Mouse (Mus musculus) intestine, embryonic 16.5 days (tissue): ENCODE measurements around the gene Olfr911-ps1. TPM values are rescaled to one million over a fixed set of nuclear protein-coding genes. Genes with fewer than 3 reads are reported as not detected.

Experiments
- ATAC-seq: fragments of 200-750 bp; cut with Nextera tagmentation; 2 replicates; pipeline ENCODE4 v1.8.0; 2017; ENCODE audit warnings: moderate TSS enrichment, moderate library complexity
- H3K27ac ChIP-seq: fragments of 300-500 bp; sonication (generic); 2 replicates; pipeline ENCODE4 v1.5.1; 2014; ENCODE audit warnings: mild to moderate bottlenecking, low read length
- H3K27me3 ChIP-seq: fragments of 300-500 bp; sonication (generic); replicated peaks from 2 replicates; pipeline ENCODE4 v1.6.1; 2014; ENCODE audit warnings: low read length, control low read depth, mixed read lengths; ENCODE audit not compliant: control insufficient read depth, insufficient read depth
- H3K36me3 ChIP-seq: fragments of 300-500 bp; sonication (generic); 2 replicates; pipeline ENCODE4 v1.6.1; 2014; ENCODE audit warnings: low read length, control low read depth; ENCODE audit not compliant: control insufficient read depth, insufficient read depth
- H3K4me1 ChIP-seq: fragments of 300-500 bp; sonication (generic); 2 replicates; pipeline ENCODE4 v1.6.1; 2014; ENCODE audit warnings: low read length, control low read depth, mixed read lengths; ENCODE audit not compliant: control insufficient read depth, insufficient read depth
- H3K4me2 ChIP-seq: fragments of 300-500 bp; sonication (generic); 2 replicates; pipeline ENCODE4 v1.6.1; 2014; ENCODE audit warnings: low read depth, low read length, control low read depth
- H3K4me3 ChIP-seq: fragments of 300-500 bp; sonication (generic); 2 replicates; pipeline ENCODE4 v1.5.1; 2014; ENCODE audit warnings: mild to moderate bottlenecking, low read length
- H3K9ac ChIP-seq: fragments of 300-500 bp; sonication (generic); 2 replicates; pipeline ENCODE4 v1.6.1; 2014; ENCODE audit warnings: low read depth, low read length
- H3K9me3 ChIP-seq: fragments of 300-500 bp; sonication (generic); 2 replicates; pipeline ENCODE4 v1.6.1; 2016; ENCODE audit warnings: low read length, control low read depth; ENCODE audit not compliant: control insufficient read depth
- WGBS: fragments of 180-500 bp; shearing (Covaris S2); extraction: QIAGEN DNeasy Blood & Tissue Kit; methylation state at CpG from one replicate; pipeline ENCODE4 v1.1.7; 2014; 5-methylcytosine and 5-hydroxymethylcytosine counted together
- polyA plus RNA-seq: library from polyadenylated mRNA; unstranded; fragments of >200 nt; fragmentation: Nextera tagmentation; extraction: Ambion mirVana; gene quantifications from 2 replicates; pipeline ENCODE4 v1.2.1, GENCODE M21; 2015

Gene Olfr911-ps1
- polyA plus RNA-seq = not detected in 2 replicates

DNA sequence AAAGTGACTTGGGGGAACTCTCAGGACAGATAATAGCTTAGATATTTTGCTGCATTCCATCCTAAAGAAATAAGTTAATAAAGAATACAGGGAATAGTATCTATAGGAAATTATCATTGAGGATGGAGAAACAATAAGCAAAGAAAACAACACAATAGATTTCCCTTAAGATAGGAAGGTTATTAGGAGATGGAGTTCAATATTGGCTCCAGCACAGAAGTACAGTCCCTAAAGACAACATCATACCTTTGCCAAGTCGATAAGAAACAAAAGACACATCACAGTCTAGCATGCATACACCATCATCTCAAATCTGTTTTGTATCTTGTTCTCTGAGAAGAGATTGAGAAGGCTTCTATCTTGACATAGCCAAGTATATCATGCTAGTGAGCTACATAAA is at the start of gene Olfr911-ps1:
Olfr911-ps1 (plus strand) TSS at position 301 of the 400 bp plus-strand sequence.
- no peak within 1 kb of the TSS for H3K9ac ChIP-seq
- WGBS = 72% methylated on average over 1 of the region's 1 CpGs
- H3K27ac ChIP-seq = no peak within 1 kb of the TSS
- no peak within 1 kb of the TSS for H3K4me2 ChIP-seq
- no peaks in the 10 kb centered on the region for H3K9me3 ChIP-seq
- H3K36me3 ChIP-seq = no peaks in the 10 kb centered on the region
- H3K4me3 ChIP-seq = no peak within 1 kb of the TSS
- no peaks in the 10 kb centered on the region for H3K27me3 ChIP-seq
- no peaks in the 10 kb centered on the region for H3K4me1 ChIP-seq
- no peak for ATAC-seq

DNA sequence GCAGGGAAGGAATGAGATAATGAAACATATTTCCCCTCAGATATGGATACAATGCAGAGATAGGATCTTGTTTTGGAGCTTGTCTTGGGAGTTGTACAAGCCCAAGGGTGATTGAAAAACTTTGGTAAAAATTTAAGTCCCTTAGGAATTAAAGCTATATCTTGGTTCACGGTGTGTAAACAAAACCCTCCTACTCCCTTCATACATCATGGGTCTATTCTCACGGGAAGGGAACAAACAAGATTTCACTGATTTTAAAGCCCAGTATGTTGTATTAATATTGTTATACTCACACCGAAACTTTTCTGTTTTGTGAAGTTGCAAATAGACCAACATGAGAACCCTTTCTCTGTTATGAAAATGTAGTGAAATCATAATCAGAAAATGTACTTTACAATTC is 34.6 kb upstream of the Olfr911-ps1 start, which contains the start of gene Olfr906:
Olfr906 (plus strand) TSS at position 301 of the 400 bp plus-strand sequence.
- Histone ChIP-seq H3K4me1 (no peaks in the 10 kb centered on the region), H3K27me3 (no peaks in the 10 kb centered on the region), H3K9me3 (no peaks in the 10 kb centered on the region), H3K4me3 (no peak within 1 kb of the TSS), H3K36me3 (no peaks in the 10 kb centered on the region), H3K4me2 (no peak within 1 kb of the TSS), H3K27ac (no peak within 1 kb of the TSS), H3K9ac (no peak within 1 kb of the TSS)
- ATAC-seq = no peak
- 78% methylated on average over 3 of the region's 3 CpGs for WGBS

DNA sequence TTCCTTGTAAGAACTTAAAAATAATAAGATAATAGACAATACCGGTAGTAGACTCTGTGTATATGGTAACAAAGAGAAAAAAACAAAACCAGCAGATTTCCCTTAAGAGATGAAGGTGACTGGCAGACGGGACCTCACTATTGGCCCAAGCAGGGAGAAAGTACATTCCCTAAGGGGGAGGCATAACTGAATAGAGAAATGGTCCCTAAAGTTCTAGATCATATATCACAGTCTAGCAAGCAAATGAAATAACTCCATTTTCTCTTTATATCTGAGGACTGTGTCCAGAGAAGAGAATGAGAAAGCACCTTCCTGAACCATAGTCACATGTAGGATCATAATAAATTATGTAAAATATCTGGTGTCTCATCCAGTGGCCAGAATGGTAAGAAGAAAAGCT is 25.9 kb upstream of the Olfr911-ps1 start, which contains the start of gene Olfr907:
Olfr907 (plus strand) TSS at position 301 of the 400 bp plus-strand sequence.
- Histone ChIP-seq H3K9me3 (no peaks in the 10 kb centered on the region), H3K4me2 (no peak within 1 kb of the TSS), H3K27me3 (no peaks in the 10 kb centered on the region), H3K36me3 (no peaks in the 10 kb centered on the region), H3K9ac (no peak within 1 kb of the TSS), H3K4me3 (no peak within 1 kb of the TSS), H3K4me1 (no peaks in the 10 kb centered on the region), H3K27ac (no peak within 1 kb of the TSS)
- ATAC-seq = no peak
- 80% methylated on average over 2 of the region's 2 CpGs for WGBS

DNA sequence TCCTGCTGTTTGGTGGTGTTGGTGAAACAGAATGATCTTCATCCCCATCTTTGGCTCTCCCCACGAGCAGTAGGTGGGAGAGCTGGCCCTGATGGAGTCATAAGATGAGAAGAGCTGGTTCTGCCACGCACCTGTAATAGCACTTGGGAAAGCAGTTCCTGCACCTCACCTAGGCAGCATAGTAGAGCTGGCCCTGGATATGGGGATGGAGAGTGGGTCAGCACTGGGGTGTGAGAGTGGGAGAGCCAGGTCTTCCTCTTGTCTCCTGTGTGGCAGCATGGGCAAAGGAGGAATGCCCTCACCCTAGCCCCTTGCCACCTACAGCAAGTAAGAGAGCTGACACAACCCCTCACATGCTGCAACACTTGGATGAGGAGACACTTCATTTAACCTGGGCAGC is 9.0 kb upstream of the Olfr911-ps1 start:
- no peaks in the 10 kb centered on the region for H3K4me1 ChIP-seq
- H3K4me2 ChIP-seq = no peak overlapping the region
- 83% methylated on average over 2 of the region's 2 CpGs for WGBS
- H3K4me3 ChIP-seq = no peak overlapping the region
- no peak for ATAC-seq
- no peaks in the 10 kb centered on the region for H3K36me3 ChIP-seq
- H3K27me3 ChIP-seq = no peaks in the 10 kb centered on the region
- no peak overlapping the region for H3K27ac ChIP-seq
- no peak overlapping the region for H3K9ac ChIP-seq
- H3K9me3 ChIP-seq = no peaks in the 10 kb centered on the region

DNA sequence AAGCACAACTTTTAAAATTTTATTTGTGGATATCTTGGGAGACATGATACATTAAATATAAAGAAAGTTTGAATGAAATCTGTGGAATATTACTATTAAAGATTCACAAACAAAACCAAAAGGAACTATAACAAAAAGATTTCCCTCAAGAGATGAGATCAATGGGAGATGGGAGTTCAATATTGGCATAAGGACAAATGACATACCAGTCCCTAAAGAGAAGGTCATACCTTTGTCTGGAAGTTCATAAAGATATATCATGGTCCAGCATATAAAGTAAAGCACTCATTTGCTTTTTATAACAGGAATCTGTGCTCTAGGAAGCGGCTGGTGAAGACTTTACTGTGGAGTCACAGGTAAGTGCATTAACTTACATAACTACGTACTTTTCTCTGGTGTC is 16.2 kb downstream of the Olfr911-ps1 start, which contains the start of gene Olfr910:
Olfr910 (plus strand) TSS at position 301 of the 400 bp plus-strand sequence.
- Histone ChIP-seq H3K9me3 (no peaks in the 10 kb centered on the region), H3K4me1 (no peaks in the 10 kb centered on the region), H3K27ac (no peak within 1 kb of the TSS), H3K9ac (no peak within 1 kb of the TSS), H3K36me3 (no peaks in the 10 kb centered on the region), H3K4me3 (no peak within 1 kb of the TSS), H3K4me2 (no peak within 1 kb of the TSS), H3K27me3 (no peaks in the 10 kb centered on the region)
- 93% methylated on average over 2 of the region's 2 CpGs for WGBS
- no peak for ATAC-seq

Other genes starting within 250 kb of the Olfr911-ps1 start
- gene Olfr896-ps1, start 230.5 kb upstream of the Olfr911-ps1 start, polyA plus RNA-seq = not detected in 2 replicates
- gene Olfr25, start 192.5 kb upstream of the Olfr911-ps1 start, polyA plus RNA-seq = not detected in 2 replicates
- gene Olfr898, start 173.2 kb upstream of the Olfr911-ps1 start, polyA plus RNA-seq = not detected in 2 replicates
- gene Olfr250, start 154.7 kb upstream of the Olfr911-ps1 start, polyA plus RNA-seq = not detected in 2 replicates
- not detected in 2 replicates for gene Olfr251, start 144.5 kb upstream of the Olfr911-ps1 start, polyA plus RNA-seq
- gene Olfr147, start 119.9 kb upstream of the Olfr911-ps1 start, polyA plus RNA-seq = not detected in 2 replicates
- gene Olfr901, start 92.1 kb upstream of the Olfr911-ps1 start, polyA plus RNA-seq = not detected in 2 replicates
- gene Olfr902, start 73.9 kb upstream of the Olfr911-ps1 start, polyA plus RNA-seq = not detected in 2 replicates
- gene Olfr904, start 58.4 kb upstream of the Olfr911-ps1 start, polyA plus RNA-seq = not detected in 2 replicates
- not detected in 2 replicates for gene Olfr905, start 50.5 kb upstream of the Olfr911-ps1 start, polyA plus RNA-seq
- gene Olfr906, start 34.5 kb upstream of the Olfr911-ps1 start, polyA plus RNA-seq = not detected in 2 replicates
- not detected in 2 replicates for gene Olfr907, start 25.8 kb upstream of the Olfr911-ps1 start, polyA plus RNA-seq
- gene Olfr910, start 16.3 kb downstream of the Olfr911-ps1 start, polyA plus RNA-seq = not detected in 2 replicates
- gene Olfr912, start 58.6 kb downstream of the Olfr911-ps1 start, polyA plus RNA-seq = not detected in 2 replicates
- gene Olfr913, start 71.2 kb downstream of the Olfr911-ps1 start, polyA plus RNA-seq = not detected in 2 replicates
- not detected in 2 replicates for gene Olfr914, start 83.5 kb downstream of the Olfr911-ps1 start, polyA plus RNA-seq
- not detected in 2 replicates for gene Olfr916, start 138.3 kb downstream of the Olfr911-ps1 start, polyA plus RNA-seq
- not detected in 2 replicates for gene Olfr917, start 144.3 kb downstream of the Olfr911-ps1 start, polyA plus RNA-seq
- gene Olfr918, start 153.0 kb downstream of the Olfr911-ps1 start, polyA plus RNA-seq = not detected in 2 replicates
- gene Olfr919, start 182.1 kb downstream of the Olfr911-ps1 start, polyA plus RNA-seq = not detected in 2 replicates
- 15.4 and 16.3 TPM in 2 replicates for gene Vwa5a, start 196.7 kb downstream of the Olfr911-ps1 start, polyA plus RNA-seq
- gene Olfr920, start 230.7 kb downstream of the Olfr911-ps1 start, polyA plus RNA-seq = 0.04 TPM in 1 of 2 replicates, not detected in the other